Mouse (Mus musculus): ENCODE data around the gene Mmp2. TPM values are rescaled to one million over a fixed set of nuclear protein-coding genes. Genes with fewer than 3 reads are reported as not detected.
"Not testable (repeated sequence)": the region's sequence is repeated elsewhere in the genome, so short reads cannot be mapped to it uniquely, and the experiment has no call there.

The Mmp2 gene
- polyA plus RNA-seq, 1 experiment from 2014 or later = 162 TPM

GRCm38 (mm10) chr8:92870281-92870680, 43.2 kb downstream of the Mmp2 start:
- 8% methylated on average over 7 of the region's 7 CpGs for whole genome bisulfite sequencing
- Histone ChIP-seq H3K9me3 (ENCODE audit: control insufficient read depth, low read length) (no peaks in the 10 kb centered on the region), H3K27ac (ENCODE audit: low read depth, low read length) (no peak overlapping the region), H3K4me2 (replicated peaks; ENCODE audit: low read depth, low read length) (no peak overlapping the region), H3K4me3 (ENCODE audit: low read length) (no peak overlapping the region), H3K9ac (ENCODE audit: low read depth, low read length) (no peak overlapping the region), H3K36me3 (ENCODE audit: control insufficient read depth, insufficient read depth, low read length) (no peaks in the 10 kb centered on the region), H3K4me1 (ENCODE audit: control insufficient read depth, insufficient read depth, low read length) (no peaks in the 10 kb centered on the region), H3K27me3 (ENCODE audit: control insufficient read depth, insufficient read depth, low read length) (no peaks in the 10 kb centered on the region)
- ATAC-seq (ENCODE audit: low FRiP score, low TSS enrichment) = peak; percentile 52; the same call in 1 of the 2 replicates

- no peaks in the 10 kb centered on the region for H3K9me3 ChIP-seq (ENCODE audit: control insufficient read depth, low read length)
- 50% methylated on average over 10 of the region's 10 CpGs for WGBS
- H3K27me3 ChIP-seq (ENCODE audit: control insufficient read depth, insufficient read depth, low read length) = no peaks in the 10 kb centered on the region
- no peak overlapping the region for H3K4me3 ChIP-seq (ENCODE audit: low read length)
- no peaks in the 10 kb centered on the region for H3K36me3 ChIP-seq (ENCODE audit: control insufficient read depth, insufficient read depth, low read length)
- no peaks in the 10 kb centered on the region for H3K4me1 ChIP-seq (ENCODE audit: control insufficient read depth, insufficient read depth, low read length)
- H3K27ac ChIP-seq (ENCODE audit: low read depth, low read length) = no peak overlapping the region
- ATAC-seq (ENCODE audit: low FRiP score, low TSS enrichment) = no peak
- H3K4me2 ChIP-seq (replicated peaks; ENCODE audit: low read depth, low read length) = no peak overlapping the region
- no peak overlapping the region for H3K9ac ChIP-seq (ENCODE audit: low read depth, low read length)
These were observed 45.1 kb downstream of the Mmp2 start for GRCm38 (mm10) chr8:92872063-92872759.

GRCm38 (mm10) chr8:92875795-92876194, 48.7 kb downstream of the Mmp2 start:
- WGBS = 86% methylated on average over 10 of the region's 10 CpGs
- Histone ChIP-seq H3K9ac (ENCODE audit: low read depth, low read length) (no peak overlapping the region), H3K36me3 (ENCODE audit: control insufficient read depth, insufficient read depth, low read length) (no peaks in the 10 kb centered on the region), H3K9me3 (ENCODE audit: control insufficient read depth, low read length) (no peaks in the 10 kb centered on the region), H3K4me3 (ENCODE audit: low read length) (no peak overlapping the region), H3K4me2 (replicated peaks; ENCODE audit: low read depth, low read length) (no peak overlapping the region), H3K27ac (ENCODE audit: low read depth, low read length) (no peak overlapping the region), H3K4me1 (ENCODE audit: control insufficient read depth, insufficient read depth, low read length) (no peaks in the 10 kb centered on the region), H3K27me3 (ENCODE audit: control insufficient read depth, insufficient read depth, low read length) (no peaks in the 10 kb centered on the region)
- ATAC-seq (ENCODE audit: low FRiP score, low TSS enrichment) = no peak

GRCm38 (mm10) chr8:92881247-92881646, 54.2 kb downstream of the Mmp2 start:
- WGBS = 56% methylated on average over 4 of the region's 4 CpGs
- Histone ChIP-seq H3K27ac (ENCODE audit: low read depth, low read length) (no peak overlapping the region), H3K9me3 (ENCODE audit: control insufficient read depth, low read length) (no peaks in the 10 kb centered on the region), H3K36me3 (ENCODE audit: control insufficient read depth, insufficient read depth, low read length) (no peaks in the 10 kb centered on the region), H3K4me2 (replicated peaks; ENCODE audit: low read depth, low read length) (no peak overlapping the region), H3K9ac (ENCODE audit: low read depth, low read length) (no peak overlapping the region), H3K27me3 (ENCODE audit: control insufficient read depth, insufficient read depth, low read length) (no peaks in the 10 kb centered on the region), H3K4me3 (ENCODE audit: low read length) (no peak overlapping the region), H3K4me1 (ENCODE audit: control insufficient read depth, insufficient read depth, low read length) (no peaks in the 10 kb centered on the region)
- no peak for ATAC-seq (ENCODE audit: low FRiP score, low TSS enrichment)

- no peaks in the 10 kb centered on the region for H3K27me3 ChIP-seq (ENCODE audit: control insufficient read depth, insufficient read depth, low read length)
- ATAC-seq (ENCODE audit: low FRiP score, low TSS enrichment) = no peak
- H3K9ac ChIP-seq (ENCODE audit: low read depth, low read length) = no peak overlapping the region
- H3K9me3 ChIP-seq (ENCODE audit: control insufficient read depth, low read length) = no peaks in the 10 kb centered on the region
- WGBS = 70% methylated on average over 2 of the region's 2 CpGs
- H3K27ac ChIP-seq (ENCODE audit: low read depth, low read length) = no peak overlapping the region
- H3K4me2 ChIP-seq (replicated peaks; ENCODE audit: low read depth, low read length) = no peak overlapping the region
- H3K4me3 ChIP-seq (ENCODE audit: low read length) = no peak overlapping the region
- H3K4me1 ChIP-seq (ENCODE audit: control insufficient read depth, insufficient read depth, low read length) = no peaks in the 10 kb centered on the region
- no peaks in the 10 kb centered on the region for H3K36me3 ChIP-seq (ENCODE audit: control insufficient read depth, insufficient read depth, low read length)
These were observed 56.7 kb downstream of the Mmp2 start for GRCm38 (mm10) chr8:92883771-92884170.

GRCm38 (mm10) chr8:92892216-92892615, 65.1 kb downstream of the Mmp2 start:
- not testable (repeated sequence) for H3K4me3 ChIP-seq (ENCODE audit: low read length); H3K4me2 ChIP-seq (replicated peaks; ENCODE audit: low read depth, low read length); H3K9ac ChIP-seq (ENCODE audit: low read depth, low read length); H3K36me3 ChIP-seq (ENCODE audit: control insufficient read depth, insufficient read depth, low read length); ATAC-seq (ENCODE audit: low FRiP score, low TSS enrichment); H3K27me3 ChIP-seq (ENCODE audit: control insufficient read depth, insufficient read depth, low read length); H3K4me1 ChIP-seq (ENCODE audit: control insufficient read depth, insufficient read depth, low read length); H3K27ac ChIP-seq (ENCODE audit: low read depth, low read length); H3K9me3 ChIP-seq (ENCODE audit: control insufficient read depth, low read length)
- WGBS = 63% methylated on average over 3 of the region's 3 CpGs

- Histone ChIP-seq H3K27me3 (ENCODE audit: control insufficient read depth, insufficient read depth, low read length) (no peaks in the 10 kb centered on the region), H3K9ac (ENCODE audit: low read depth, low read length) (no peak overlapping the region), H3K4me2 (replicated peaks; ENCODE audit: low read depth, low read length) (no peak overlapping the region), H3K4me3 (ENCODE audit: low read length) (no peak overlapping the region), H3K4me1 (ENCODE audit: control insufficient read depth, insufficient read depth, low read length) (no peaks in the 10 kb centered on the region), H3K9me3 (ENCODE audit: control insufficient read depth, low read length) (no peaks in the 10 kb centered on the region), H3K36me3 (ENCODE audit: control insufficient read depth, insufficient read depth, low read length) (no peaks in the 10 kb centered on the region), H3K27ac (ENCODE audit: low read depth, low read length) (no peak overlapping the region)
- 56% methylated on average over 2 of the region's 2 CpGs for whole genome bisulfite sequencing
- no peak for ATAC-seq (ENCODE audit: low FRiP score, low TSS enrichment)
These were observed 66.8 kb downstream of the Mmp2 start for GRCm38 (mm10) chr8:92893870-92894269.

- no peak for ATAC-seq (ENCODE audit: low FRiP score, low TSS enrichment)
- Histone ChIP-seq H3K9ac (ENCODE audit: low read depth, low read length) (no peak overlapping the region), H3K27ac (ENCODE audit: low read depth, low read length) (no peak overlapping the region), H3K4me1 (ENCODE audit: control insufficient read depth, insufficient read depth, low read length) (no peaks in the 10 kb centered on the region), H3K27me3 (ENCODE audit: control insufficient read depth, insufficient read depth, low read length) (no peaks in the 10 kb centered on the region), H3K4me2 (replicated peaks; ENCODE audit: low read depth, low read length) (no peak overlapping the region), H3K36me3 (ENCODE audit: control insufficient read depth, insufficient read depth, low read length) (no peaks in the 10 kb centered on the region), H3K4me3 (ENCODE audit: low read length) (no peak overlapping the region), H3K9me3 (ENCODE audit: control insufficient read depth, low read length) (no peaks in the 10 kb centered on the region)
- WGBS = 83% methylated on average over 7 of the region's 7 CpGs
These were observed 68.0 kb downstream of the Mmp2 start for GRCm38 (mm10) chr8:92895053-92895452.

GRCm38 (mm10) chr8:92896056-92896455, 69.0 kb downstream of the Mmp2 start:
- no peaks in the 10 kb centered on the region for H3K9me3 ChIP-seq (ENCODE audit: control insufficient read depth, low read length)
- H3K27me3 ChIP-seq (ENCODE audit: control insufficient read depth, insufficient read depth, low read length) = no peaks in the 10 kb centered on the region
- H3K4me3 ChIP-seq (ENCODE audit: low read length) = no peak overlapping the region
- H3K4me2 ChIP-seq (replicated peaks; ENCODE audit: low read depth, low read length) = no peak overlapping the region
- no peaks in the 10 kb centered on the region for H3K4me1 ChIP-seq (ENCODE audit: control insufficient read depth, insufficient read depth, low read length)
- H3K36me3 ChIP-seq (ENCODE audit: control insufficient read depth, insufficient read depth, low read length) = no peaks in the 10 kb centered on the region
- no peak for ATAC-seq (ENCODE audit: low FRiP score, low TSS enrichment)
- no peak overlapping the region for H3K27ac ChIP-seq (ENCODE audit: low read depth, low read length)
- no peak overlapping the region for H3K9ac ChIP-seq (ENCODE audit: low read depth, low read length)
- 73% methylated on average over 1 of the region's 1 CpGs for WGBS

Measured in kidney, embryonic 14.5 days (tissue).